Mouse (Mus musculus) liver, embryonic 14.5 days (tissue): ENCODE measurements around the gene Hinfp. TPM values are rescaled to one million over a fixed set of nuclear protein-coding genes. Genes with fewer than 3 reads are reported as not detected.

Experiments
- ATAC-seq: fragments of 200-750 bp; cut with Nextera tagmentation; 2 replicates; pipeline ENCODE4 v1.8.0; 2017; ENCODE audit warnings: moderate number of reproducible peaks, mild to moderate bottlenecking, moderate library complexity; ENCODE audit not compliant: insufficient read depth
- DNase-seq, 3 experiments: peaks; one replicate each; pipeline ENCODE4 v3.0.0-alpha.2; 2012 to 2013; ENCODE audit warnings: low read depth in 3 of 3, low spot score in 3 of 3
- H3K27ac ChIP-seq: fragments of 300-500 bp; sonication (generic); 2 replicates; pipeline ENCODE4 v1.5.1; 2014; ENCODE audit warnings: moderate library complexity, mild to moderate bottlenecking, control low read depth, inconsistent platforms
- H3K27me3 ChIP-seq: fragments of 300-500 bp; sonication (generic); 2 replicates; pipeline ENCODE4 v1.6.1; 2014; ENCODE audit warnings: mild to moderate bottlenecking, low read length, moderate library complexity; ENCODE audit not compliant: control insufficient read depth, insufficient read depth
- H3K36me3 ChIP-seq: fragments of 300-500 bp; sonication (generic); replicated peaks from 2 replicates; pipeline ENCODE4 v1.6.1; 2014; ENCODE audit warnings: low read depth; ENCODE audit not compliant: control insufficient read depth, insufficient read depth
- H3K4me1 ChIP-seq, 2 experiments: fragments of 200-500 bp in 1 of 2; fragments of 300-500 bp in 1 of 2; sonication (generic) in 1 of 2; replicated peaks; 2 replicates each; pipeline ENCODE4 v1.6.1; 2012 to 2014; ENCODE audit warnings: antibody characterized with exemption in 1 of 2, inconsistent platforms in 1 of 2, low read length in 1 of 2; ENCODE audit not compliant: control insufficient read depth in 2 of 2, insufficient read depth in 2 of 2
- H3K4me2 ChIP-seq: fragments of 300-500 bp; sonication (generic); 2 replicates; pipeline ENCODE4 v1.6.1; 2014; ENCODE audit warnings: low read depth, mild to moderate bottlenecking, control low read depth, moderate library complexity
- H3K4me3 ChIP-seq, 2 experiments: fragments of 200-500 bp in 1 of 2; fragments of 300-500 bp in 1 of 2; sonication (generic) in 1 of 2; 2 replicates each; pipeline ENCODE4 v1.5.1; 2012 to 2014; ENCODE audit warnings: low read depth in 2 of 2, low read length in 2 of 2, mild to moderate bottlenecking in 2 of 2, control low read depth in 1 of 2, inconsistent platforms in 1 of 2, moderate library complexity in 1 of 2; ENCODE audit not compliant: insufficient read depth in 1 of 2
- H3K9ac ChIP-seq: fragments of 300-500 bp; sonication (generic); replicated peaks from 2 replicates; pipeline ENCODE4 v1.6.1; 2014; ENCODE audit warnings: mild to moderate bottlenecking, control low read depth, moderate library complexity
- H3K9me3 ChIP-seq: fragments of 300-500 bp; sonication (generic); 2 replicates; pipeline ENCODE4 v1.6.1; 2016; ENCODE audit warnings: low read length, mixed read lengths; ENCODE audit not compliant: control insufficient read depth
- CTCF ChIP-seq: IDR thresholded peaks from 2 replicates; pipeline ENCODE4 v1.5.1; 2016; ENCODE audit warnings: antibody characterized with exemption, low read depth, control low read depth
- EP300 ChIP-seq: IDR thresholded peaks from 2 replicates; pipeline ENCODE4 v1.6.1; 2016; ENCODE audit warnings: antibody characterized with exemption, low read depth
- WGBS: fragments of 180-500 bp; shearing (Covaris S2); extraction: QIAGEN DNeasy Blood & Tissue Kit; methylation state at CpG from one replicate; pipeline ENCODE4 v1.1.7; 2014; ENCODE audit not compliant: insufficient replicate concordance; 5-methylcytosine and 5-hydroxymethylcytosine counted together
- polyA plus RNA-seq, 2 experiments: library from polyadenylated mRNA; depleted of rRNA in 1 of 2; stranded (reverse) in 1 of 2; unstranded in 1 of 2; fragments of >200 nt; fragmentation: Nextera tagmentation in 1 of 2; extraction: Ambion mirVana in 1 of 2; gene quantifications; 2 replicates each; pipeline versions ENCODE4 v1.2.1 to v1.2.3; 2012 to 2014

The Hinfp gene
- polyA plus RNA-seq, 2 experiments: 8.3 to 13.8 TPM

- DNase-seq (no peak), ATAC-seq (no peak)
- no peak overlapping the region for H3K9ac ChIP-seq
- H3K27ac ChIP-seq: no peak overlapping the region
- H3K4me1 ChIP-seq: no peaks in the 10 kb centered on the region
- no peaks in the 10 kb centered on the region for H3K36me3 ChIP-seq
- WGBS: 78% methylated on average over 8 of the region's 8 CpGs
- no peak overlapping the region for H3K4me2 ChIP-seq
- H3K27me3 ChIP-seq: no peaks in the 10 kb centered on the region
- H3K9me3 ChIP-seq: no peaks in the 10 kb centered on the region
- no peak overlapping the region for H3K4me3 ChIP-seq
- no peak for TF ChIP-seq CTCF
- no peak for TF ChIP-seq EP300
Observed at GRCm38 (mm10) chr9:44256213-44256612, 49.3 kb downstream of the Hinfp start.

- DNase-seq (no peak), ATAC-seq (no peak)
- H3K27me3 ChIP-seq: no peaks in the 10 kb centered on the region
- no peak overlapping the region for H3K4me2 ChIP-seq
- TF ChIP-seq CTCF (no peak), EP300 (no peak)
- H3K27ac ChIP-seq: no peak overlapping the region
- H3K4me1 ChIP-seq: peaks cover 0 to 4% of the 10 kb centered on the region in 2 experiments; a peak in 1 of 4 replicates
- WGBS: 69% methylated on average over 6 of the region's 6 CpGs
- no peak overlapping the region for H3K4me3 ChIP-seq
- H3K9ac ChIP-seq: no peak overlapping the region
- no peaks in the 10 kb centered on the region for H3K9me3 ChIP-seq
- H3K36me3 ChIP-seq: no peaks in the 10 kb centered on the region
Observed at GRCm38 (mm10) chr9:44255136-44255521, 50.3 kb downstream of the Hinfp start.

- no peaks in the 10 kb centered on the region for H3K36me3 ChIP-seq
- TF ChIP-seq CTCF (no peak), EP300 (no peak)
Observed at GRCm38 (mm10) chr9:44254508-44255135, 50.8 kb downstream of the Hinfp start.

GRCm38 (mm10) chr9:44253441-44253840 lies 52.0 kb downstream of the Hinfp start:
- Histone ChIP-seq H3K27ac (no peak overlapping the region), H3K9ac (no peak overlapping the region), H3K27me3 (no peaks in the 10 kb centered on the region), H3K4me2 (no peak overlapping the region), H3K36me3 (no peaks in the 10 kb centered on the region), H3K9me3 (no peaks in the 10 kb centered on the region), H3K4me3 (no peak overlapping the region), H3K4me1 (peaks cover 0 to 4% of the 10 kb centered on the region in 2 experiments; a peak in 1 of 4 replicates)
- 81% methylated on average over 6 of the region's 6 CpGs for WGBS
- TF ChIP-seq EP300: no peak
- TF ChIP-seq CTCF: no peak
- ATAC-seq (no peak), DNase-seq (no peak)

More at GRCm38 (mm10) chr9:44254508-44255135, 50.8 kb downstream of the Hinfp start:
- H3K4me1 ChIP-seq: peaks cover 0 to 4% of the 10 kb centered on the region in 2 experiments; a peak in 1 of 4 replicates
- no peaks in the 10 kb centered on the region for H3K27me3 ChIP-seq
- H3K27ac ChIP-seq: no peak overlapping the region
- H3K9ac ChIP-seq: no peak overlapping the region
- DNase-seq: no peak
- 37% methylated on average over 5 of the region's 5 CpGs for WGBS
- no peak for ATAC-seq
- no peak overlapping the region for H3K4me2 ChIP-seq
- no peak overlapping the region for H3K4me3 ChIP-seq
- H3K9me3 ChIP-seq: no peaks in the 10 kb centered on the region

- no peaks in the 10 kb centered on the region for H3K27me3 ChIP-seq
- H3K27ac ChIP-seq: no peak within 1 kb of the TSS
- H3K4me1 ChIP-seq: peaks cover 0 to 4% of the 10 kb centered on the region in 2 experiments; a peak in 2 of 4 replicates
- H3K36me3 ChIP-seq: no peaks in the 10 kb centered on the region
- H3K9me3 ChIP-seq: no peaks in the 10 kb centered on the region
- ATAC-seq: no peak
- no peak within 1 kb of the TSS for H3K4me3 ChIP-seq
- no peak within 1 kb of the TSS for H3K9ac ChIP-seq
- WGBS: 73% methylated on average over 10 of the region's 10 CpGs
- H3K4me2 ChIP-seq: no peak within 1 kb of the TSS
- TF ChIP-seq EP300 (no peak), CTCF (no peak)
- no peak for DNase-seq
Observed at GRCm38 (mm10) chr9:44251314-44251713, 54.2 kb downstream of the Hinfp start, which contains the start of gene Pdzd3. TSS of gene Pdzd3 (minus strand) at chr9:44251471.
